Mouse (Mus musculus): Measurements from ENCODE around the gene Atp8b4. TPM values are rescaled to one million over a fixed set of nuclear protein-coding genes. Genes with fewer than 3 reads are reported as not detected.
"Not testable (repeated sequence)": the region's sequence is repeated elsewhere in the genome, so short reads cannot be mapped to it uniquely, and the experiment has no call there.

The Atp8b4 gene
- under 1 TPM in 1 of 2 experiments, not detected in 1; 0.09 TPM for total RNA-seq (2021)
- long read RNA-seq, experiment 1 = 0 reads
- long read RNA-seq, experiment 2 = 0 reads

DNA sequence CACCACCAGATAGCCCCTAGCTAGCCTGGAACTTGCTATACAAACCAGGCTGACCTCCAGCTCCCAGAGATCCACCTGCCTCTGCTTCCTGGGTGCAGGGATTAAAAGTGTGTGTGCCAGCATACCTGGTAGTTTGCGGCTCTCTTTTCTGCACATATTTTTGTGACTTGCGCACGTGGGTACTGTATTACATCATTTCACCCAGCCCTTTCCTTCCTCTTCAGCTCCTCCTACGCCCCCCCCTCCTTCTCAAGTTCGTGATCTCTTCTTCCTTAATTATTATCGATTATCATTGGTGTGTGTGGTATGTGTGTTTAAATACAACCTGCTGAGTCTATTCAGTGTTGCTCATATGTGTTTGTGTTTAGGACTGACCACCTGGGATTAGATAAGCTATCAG lies at the start of gene Atp8b4:
TSS of gene Atp8b4 (minus strand) at position 154 of the 400 bp plus-strand sequence.
- Histone ChIP-seq H3K27ac (no peak within 1 kb of the TSS), H3K4me3 (no peak within 1 kb of the TSS)
- TF ChIP-seq CTCF (IDR thresholded peaks at IDR 0.05) = no peak
- DNase-seq (ENCODE audit: extremely low spot score in 1 of 2, low spot score in 2 of 2) = no peak
- intact Hi-C loops (cut with DNase I) = no loop called here

DNA sequence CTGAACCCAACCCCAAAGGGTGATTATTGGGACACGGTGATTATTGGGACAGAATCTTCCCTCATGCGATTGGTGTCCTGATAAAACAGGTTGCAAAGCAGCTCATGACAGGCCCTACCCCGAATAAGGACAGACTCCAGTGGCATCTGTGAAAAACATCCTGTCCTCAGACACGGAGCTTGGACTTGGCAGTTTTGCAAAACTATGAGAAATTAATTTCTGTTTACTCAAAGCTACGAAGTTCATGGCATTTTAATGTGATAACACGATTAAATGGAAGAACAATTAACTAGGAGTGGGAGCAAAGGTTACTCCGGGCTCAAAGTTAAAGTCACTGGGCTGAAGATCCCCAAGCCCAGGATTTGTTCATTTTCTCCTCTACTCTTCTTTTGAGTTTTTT lies 49.2 kb upstream of the Atp8b4 start:
- Histone ChIP-seq H3K4me3 (no peak overlapping the region), H3K27ac (no peak overlapping the region)
- intact Hi-C loops (cut with DNase I) = no loop called here
- no peak for TF ChIP-seq CTCF (IDR thresholded peaks at IDR 0.05)
- DNase-seq (ENCODE audit: extremely low spot score in 1 of 2, low spot score in 2 of 2) = no peak

DNA sequence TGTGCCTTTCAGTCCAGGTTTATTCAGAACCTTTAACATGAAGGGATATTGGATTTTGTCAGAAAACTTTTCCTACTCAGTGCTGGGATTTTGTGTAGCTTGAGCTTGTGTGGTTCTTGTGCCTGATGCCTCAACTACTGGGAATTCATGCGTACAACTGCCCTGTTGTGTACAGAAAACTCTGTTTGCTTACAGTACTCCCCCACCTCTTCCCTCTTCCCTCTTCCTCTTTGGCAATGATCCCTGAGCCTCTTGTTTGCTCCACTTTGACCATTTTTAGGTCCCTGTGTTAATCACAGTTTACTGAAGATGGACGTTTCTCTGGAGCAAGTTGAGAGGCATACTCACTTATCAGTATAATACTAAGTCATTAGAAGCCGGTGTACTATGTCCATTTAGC lies 45.9 kb upstream of the Atp8b4 start:
- no peak for DNase-seq (ENCODE audit: extremely low spot score in 1 of 2, low spot score in 2 of 2)
- H3K4me3 ChIP-seq = no peak overlapping the region
- intact Hi-C loops (cut with DNase I) = no loop called here
- no peak for TF ChIP-seq CTCF (IDR thresholded peaks at IDR 0.05)
- H3K27ac ChIP-seq = no peak overlapping the region

GRCm38 (mm10) chr2:126545297-126545696 lies 44.8 kb upstream of the Atp8b4 start:
- intact Hi-C loops (cut with DNase I) = no loop called here
- no peak for TF ChIP-seq CTCF (IDR thresholded peaks at IDR 0.05)
- no peak for DNase-seq (ENCODE audit: extremely low spot score in 1 of 2, low spot score in 2 of 2)
- no peak overlapping the region for H3K27ac ChIP-seq
- H3K4me3 ChIP-seq = no peak overlapping the region

GRCm38 (mm10) chr2:126542211-126542610 lies 41.7 kb upstream of the Atp8b4 start:
- intact Hi-C loops (cut with DNase I) = no loop called here
- Histone ChIP-seq H3K27ac (no peak overlapping the region), H3K4me3 (no peak overlapping the region)
- TF ChIP-seq CTCF (IDR thresholded peaks at IDR 0.05) = no peak
- DNase-seq (ENCODE audit: extremely low spot score in 1 of 2, low spot score in 2 of 2) = no peak

GRCm38 (mm10) chr2:126540390-126540925 lies 40.0 kb upstream of the Atp8b4 start:
- no peak for TF ChIP-seq CTCF (IDR thresholded peaks at IDR 0.05)
- intact Hi-C loops (cut with DNase I) = no loop called here

DNA sequence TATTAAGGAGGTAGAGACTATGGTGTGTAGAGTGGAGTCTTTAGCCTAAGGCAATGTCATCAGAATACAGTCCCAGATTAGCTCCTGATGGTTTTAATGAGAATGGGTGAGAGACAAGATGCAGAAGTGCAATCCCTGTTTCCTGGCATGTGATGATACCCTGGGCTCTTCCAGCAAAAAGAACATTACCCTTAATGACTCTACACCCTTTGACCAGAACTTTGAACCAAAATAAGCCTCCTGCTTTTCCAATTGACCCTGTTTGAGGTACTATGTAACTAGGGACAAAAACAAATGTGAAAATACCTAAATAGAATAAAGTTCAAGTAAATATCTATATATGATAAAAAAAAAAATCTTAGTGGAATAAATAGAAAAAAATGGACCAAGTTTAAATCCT lies 37.2 kb upstream of the Atp8b4 start:
- Histone ChIP-seq H3K27ac (no peak overlapping the region), H3K4me3 (no peak overlapping the region)
- no peak for DNase-seq (ENCODE audit: extremely low spot score in 1 of 2, low spot score in 2 of 2)
- intact Hi-C loops (cut with DNase I) = no loop called here
- TF ChIP-seq CTCF (IDR thresholded peaks at IDR 0.05) = no peak

More at GRCm38 (mm10) chr2:126540390-126540925, 40.0 kb upstream of the Atp8b4 start:
- no peak overlapping the region for H3K4me3 ChIP-seq
- H3K27ac ChIP-seq = no peak overlapping the region
- no peak for DNase-seq (ENCODE audit: extremely low spot score in 1 of 2, low spot score in 2 of 2)

- no peak for TF ChIP-seq CTCF (IDR thresholded peaks at IDR 0.05)
- no peak for DNase-seq (ENCODE audit: extremely low spot score in 1 of 2, low spot score in 2 of 2)
Measured at GRCm38 (mm10) chr2:126530581-126530980, 30.1 kb upstream of the Atp8b4 start.

GRCm38 (mm10) chr2:126527461-126527860 lies 27.0 kb upstream of the Atp8b4 start:
- DNase-seq (ENCODE audit: extremely low spot score in 1 of 2, low spot score in 2 of 2) = no peak
- H3K4me3 ChIP-seq = no peak overlapping the region
- intact Hi-C loops (cut with DNase I) = no loop called here
- no peak for TF ChIP-seq CTCF (IDR thresholded peaks at IDR 0.05)
- H3K27ac ChIP-seq = no peak overlapping the region

More at GRCm38 (mm10) chr2:126530581-126530980, 30.1 kb upstream of the Atp8b4 start:
- intact Hi-C loops (cut with DNase I) = no loop called here
- H3K4me3 ChIP-seq = no peak overlapping the region
- H3K27ac ChIP-seq = no peak overlapping the region

GRCm38 (mm10) chr2:126524271-126524670 lies 23.8 kb upstream of the Atp8b4 start:
- no peak overlapping the region for H3K27ac ChIP-seq
- TF ChIP-seq CTCF (IDR thresholded peaks at IDR 0.05) = no peak
- no peak overlapping the region for H3K4me3 ChIP-seq
- DNase-seq (ENCODE audit: extremely low spot score in 1 of 2, low spot score in 2 of 2) = no peak
- intact Hi-C loops (cut with DNase I) = loop anchor here (5.0 kb wide), 2 partner anchors 517 to 632 kb away; no protein-coding TSS in a partner anchor

DNA sequence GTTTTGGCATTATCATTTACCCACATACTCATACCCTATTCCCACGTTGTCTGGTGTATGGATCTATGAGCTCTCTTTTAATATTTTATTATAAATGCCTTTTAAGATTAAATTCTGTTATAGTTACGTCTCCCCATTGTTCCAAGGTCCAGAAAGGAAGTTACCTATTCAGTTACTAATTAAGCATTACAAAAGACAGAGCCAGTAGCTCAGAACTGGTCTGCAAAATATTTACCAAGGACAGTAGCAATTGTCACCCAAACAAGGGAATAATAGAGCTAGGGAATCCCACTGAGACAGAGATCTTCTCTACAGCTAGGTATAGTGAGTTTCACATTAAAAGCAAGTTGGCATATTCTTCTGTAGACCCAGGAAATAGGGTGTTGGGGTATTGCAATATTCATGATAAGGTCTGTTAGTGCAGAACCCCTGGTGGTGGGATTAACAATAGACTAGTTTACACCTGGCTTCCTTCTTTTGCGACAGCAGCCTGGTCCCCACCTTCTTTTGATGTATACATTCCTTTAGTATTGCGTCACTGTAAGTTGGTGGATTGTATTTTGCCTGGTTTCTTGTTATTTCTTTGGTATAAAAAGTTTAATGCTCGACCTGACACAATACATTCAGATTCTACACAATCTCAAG lies 22.7 kb upstream of the Atp8b4 start:
- intact Hi-C loops (cut with DNase I) = loop anchor here (5.0 kb wide), 2 partner anchors 516 to 631 kb away; no protein-coding TSS in a partner anchor
- H3K4me3 ChIP-seq; H3K27ac ChIP-seq; DNase-seq (ENCODE audit: extremely low spot score in 1 of 2, low spot score in 2 of 2): not testable (repeated sequence)

- DNase-seq (ENCODE audit: extremely low spot score in 1 of 2, low spot score in 2 of 2) = no peak
Measured at GRCm38 (mm10) chr2:126522056-126522455, 21.6 kb upstream of the Atp8b4 start.

More at GRCm38 (mm10) chr2:126522056-126522455, 21.6 kb upstream of the Atp8b4 start:
- H3K4me3 ChIP-seq = no peak overlapping the region
- intact Hi-C loops (cut with DNase I) = loop anchor here (5.0 kb wide), 2 partner anchors 515 to 630 kb away; no protein-coding TSS in a partner anchor
- no peak overlapping the region for H3K27ac ChIP-seq
- TF ChIP-seq CTCF (IDR thresholded peaks at IDR 0.05) = no peak

All from left cerebral cortex, adult 2 months (tissue).